Mouse (Mus musculus) neural tube, embryonic 11.5 days (tissue): Measurements from ENCODE around the gene Gxylt2. TPM values are rescaled to one million over a fixed set of nuclear protein-coding genes. Genes with fewer than 3 reads are reported as not detected.

Experiments
- ATAC-seq: fragments of 200-750 bp; cut with Nextera tagmentation; 2 replicates; pipeline ENCODE4 v1.8.0; 2017; ENCODE audit warnings: moderate number of reproducible peaks, mild to moderate bottlenecking, moderate TSS enrichment, moderate library complexity; ENCODE audit not compliant: insufficient read depth, low FRiP score, low TSS enrichment
- DNase-seq: peaks from one replicate; pipeline ENCODE4 v3.0.0-alpha.2; 2015; ENCODE audit warnings: low spot score
- H3K27ac ChIP-seq: fragments of 300-500 bp; sonication (generic); 2 replicates; pipeline ENCODE4 v1.5.1; 2014; ENCODE audit warnings: low read depth, mild to moderate bottlenecking, low read length
- H3K27me3 ChIP-seq: fragments of 300-500 bp; sonication (generic); 2 replicates; pipeline ENCODE4 v1.6.1; 2014; ENCODE audit warnings: mild to moderate bottlenecking, low read length, mixed read lengths; ENCODE audit not compliant: control insufficient read depth, insufficient read depth
- H3K36me3 ChIP-seq: fragments of 300-500 bp; sonication (generic); 2 replicates; pipeline ENCODE4 v1.6.1; 2014; ENCODE audit warnings: mild to moderate bottlenecking, low read length, moderate library complexity, mixed read lengths; ENCODE audit not compliant: control insufficient read depth, insufficient read depth
- H3K4me1 ChIP-seq: fragments of 300-500 bp; sonication (generic); 2 replicates; pipeline ENCODE4 v1.6.1; 2014; ENCODE audit warnings: low read length, mixed read lengths; ENCODE audit not compliant: control insufficient read depth, insufficient read depth
- H3K4me2 ChIP-seq: fragments of 300-500 bp; sonication (generic); 2 replicates; pipeline ENCODE4 v1.6.1; 2014; ENCODE audit warnings: low read depth, mild to moderate bottlenecking, moderate library complexity
- H3K4me3 ChIP-seq: fragments of 300-500 bp; sonication (generic); 2 replicates; pipeline ENCODE4 v1.5.1; 2014; ENCODE audit warnings: low read depth, low read length
- H3K9ac ChIP-seq: fragments of 300-500 bp; sonication (generic); 2 replicates; pipeline ENCODE4 v1.6.1; 2014; ENCODE audit warnings: mild to moderate bottlenecking, low read length
- H3K9me3 ChIP-seq: fragments of 300-500 bp; sonication (generic); 2 replicates; pipeline ENCODE4 v1.6.1; 2016; ENCODE audit warnings: low read length; ENCODE audit not compliant: control insufficient read depth
- WGBS: fragments of 180-500 bp; shearing (Covaris S2); extraction: QIAGEN DNeasy Blood & Tissue Kit; methylation state at CpG from one replicate; pipeline ENCODE4 v1.1.7; 2014; 5-methylcytosine and 5-hydroxymethylcytosine counted together
- polyA plus RNA-seq: library from polyadenylated mRNA; unstranded; fragments of >200 nt; fragmentation: Nextera tagmentation; extraction: Ambion mirVana; gene quantifications from 2 replicates; pipeline ENCODE4 v1.2.1, GENCODE M21; 2014

Gene Gxylt2
- polyA plus RNA-seq, 1 experiment from 2014 or later = 3.0 TPM

- Histone ChIP-seq H3K36me3 (no peaks in the 10 kb centered on the region), H3K27me3 (no peaks in the 10 kb centered on the region), H3K4me3 (no peak overlapping the region), H3K4me2 (no peak overlapping the region), H3K9me3 (no peaks in the 10 kb centered on the region), H3K27ac (no peak overlapping the region), H3K4me1 (peaks cover 2% of the 10 kb centered on the region; the same call in 1 of the 2 replicates), H3K9ac (no peak overlapping the region)
- no peak for DNase-seq
- 25% methylated on average over 6 of the region's 6 CpGs for WGBS
- no peak for ATAC-seq
Measured at GRCm38 (mm10) chr6:100674974-100675373, 29.6 kb upstream of the Gxylt2 start.

- no peak for DNase-seq
- Histone ChIP-seq H3K27ac (no peak overlapping the region), H3K27me3 (no peaks in the 10 kb centered on the region), H3K9ac (no peak overlapping the region), H3K4me1 (no peaks in the 10 kb centered on the region), H3K4me2 (no peak overlapping the region), H3K9me3 (no peaks in the 10 kb centered on the region), H3K36me3 (no peaks in the 10 kb centered on the region), H3K4me3 (no peak overlapping the region)
- WGBS = 94% methylated on average over 6 of the region's 7 CpGs
- ATAC-seq = no peak
Measured at GRCm38 (mm10) chr6:100676461-100676860, 28.1 kb upstream of the Gxylt2 start.

GRCm38 (mm10) chr6:100678636-100679035, 25.9 kb upstream of the Gxylt2 start:
- DNase-seq = no peak
- no peaks in the 10 kb centered on the region for H3K27me3 ChIP-seq
- 89% methylated on average over 2 of the region's 2 CpGs for WGBS
- ATAC-seq = no peak
- H3K9me3 ChIP-seq = no peaks in the 10 kb centered on the region
- H3K4me2 ChIP-seq = no peak overlapping the region
- H3K9ac ChIP-seq = no peak overlapping the region
- no peak overlapping the region for H3K27ac ChIP-seq
- H3K4me1 ChIP-seq = no peaks in the 10 kb centered on the region
- H3K4me3 ChIP-seq = no peak overlapping the region
- no peaks in the 10 kb centered on the region for H3K36me3 ChIP-seq

GRCm38 (mm10) chr6:100686341-100686740, 18.2 kb upstream of the Gxylt2 start:
- no peak overlapping the region for H3K9ac ChIP-seq
- WGBS = 85% methylated on average over 2 of the region's 2 CpGs
- DNase-seq = no peak
- H3K27ac ChIP-seq = no peak overlapping the region
- no peak for ATAC-seq
- H3K4me3 ChIP-seq = no peak overlapping the region
- no peaks in the 10 kb centered on the region for H3K27me3 ChIP-seq
- no peak overlapping the region for H3K4me2 ChIP-seq
- no peaks in the 10 kb centered on the region for H3K9me3 ChIP-seq
- H3K4me1 ChIP-seq = no peaks in the 10 kb centered on the region
- no peaks in the 10 kb centered on the region for H3K36me3 ChIP-seq

- Histone ChIP-seq H3K4me2 (no peak overlapping the region), H3K9ac (no peak overlapping the region), H3K27ac (no peak overlapping the region), H3K27me3 (no peaks in the 10 kb centered on the region), H3K36me3 (no peaks in the 10 kb centered on the region), H3K4me1 (no peaks in the 10 kb centered on the region), H3K4me3 (no peak overlapping the region), H3K9me3 (no peaks in the 10 kb centered on the region)
- DNase-seq (no peak), ATAC-seq (no peak)
- 89% methylated on average over 5 of the region's 5 CpGs for WGBS
Measured at GRCm38 (mm10) chr6:100699986-100700385, 4.5 kb upstream of the Gxylt2 start.

- Histone ChIP-seq H3K36me3 (no peaks in the 10 kb centered on the region), H3K4me2 (no peak overlapping the region), H3K9me3 (no peaks in the 10 kb centered on the region), H3K4me3 (no peak overlapping the region), H3K27ac (no peak overlapping the region), H3K27me3 (0 out of 2 replicates have a peak, but pooled peaks cover 3% of the 10 kb centered on the region), H3K4me1 (no peaks in the 10 kb centered on the region), H3K9ac (no peak overlapping the region)
- ATAC-seq = no peak
- 71% methylated on average over 5 of the region's 5 CpGs for WGBS
- no peak for DNase-seq
Measured at GRCm38 (mm10) chr6:100700774-100701173, 3.8 kb upstream of the Gxylt2 start.

GRCm38 (mm10) chr6:100704197-100704573, 349 bp upstream of the Gxylt2 start:
- ATAC-seq = no peak
- Histone ChIP-seq H3K27me3 (0 out of 2 replicates have a peak, but pooled peaks cover 3% of the 10 kb centered on the region), H3K9ac (peak overlapping the region; percentile 63; the same call in 1 of the 2 replicates), H3K4me1 (no peaks in the 10 kb centered on the region), H3K27ac (no peak overlapping the region), H3K36me3 (no peaks in the 10 kb centered on the region), H3K4me3 (peak overlapping the region; percentile 65), H3K4me2 (peak overlapping the region; percentile 94), H3K9me3 (no peaks in the 10 kb centered on the region)
- no peak for DNase-seq
- WGBS = 39% methylated on average over 8 of the region's 8 CpGs

- H3K9ac ChIP-seq = 0 out of 2 replicates have a peak overlapping the region, but pooled peaks have one; percentile 1
- ATAC-seq = no peak
- no peak overlapping the region for H3K27ac ChIP-seq
Measured at GRCm38 (mm10) chr6:100705366-100705811, 855 bp downstream of the Gxylt2 start.

GRCm38 (mm10) chr6:100706861-100707260, 2.3 kb downstream of the Gxylt2 start:
- Histone ChIP-seq H3K4me1 (no peaks in the 10 kb centered on the region), H3K4me2 (no peak overlapping the region), H3K27ac (no peak overlapping the region), H3K9ac (no peak overlapping the region), H3K27me3 (0 out of 2 replicates have a peak, but pooled peaks cover 3% of the 10 kb centered on the region), H3K36me3 (no peaks in the 10 kb centered on the region), H3K9me3 (no peaks in the 10 kb centered on the region), H3K4me3 (no peak overlapping the region)
- no peak for DNase-seq
- ATAC-seq = no peak
- 81% methylated on average over 6 of the region's 6 CpGs for WGBS

More at GRCm38 (mm10) chr6:100705366-100705811, 855 bp downstream of the Gxylt2 start:
- 1% methylated on average over 15 of the region's 15 CpGs for WGBS
- peak; percentile 26 for DNase-seq
- Histone ChIP-seq H3K36me3 (no peaks in the 10 kb centered on the region), H3K9me3 (no peaks in the 10 kb centered on the region), H3K4me3 (peak overlapping the region; percentile 65), H3K4me2 (peak overlapping the region; percentile 94), H3K27me3 (0 out of 2 replicates have a peak, but pooled peaks cover 3% of the 10 kb centered on the region), H3K4me1 (no peaks in the 10 kb centered on the region)
